23 mouse cellular contexts compared by ENCODE assay signal in the genomic region with DNA sequence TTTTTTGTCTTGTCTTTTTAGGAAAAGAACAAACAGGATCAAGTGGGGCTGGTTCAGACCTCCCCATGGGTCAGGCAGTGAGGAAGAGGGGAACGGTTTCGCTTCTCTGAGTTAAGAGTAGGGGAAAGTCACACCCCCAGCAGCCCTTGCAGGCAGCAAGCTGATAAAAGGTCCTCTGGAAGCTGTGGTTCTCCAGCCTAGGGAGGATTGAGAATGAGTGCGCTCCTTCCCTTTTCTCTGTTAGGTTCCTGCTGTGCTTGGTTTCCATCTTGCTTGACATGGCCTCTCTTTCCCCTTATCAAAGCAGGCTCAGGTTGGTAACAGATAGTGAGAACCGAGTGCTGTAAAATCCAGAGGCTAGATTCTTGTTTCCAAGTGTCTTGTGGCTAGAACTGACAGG.
A peak's percentile ranks its signal among the peaks of the same experiment; 100 is the strongest.
DNase-seq lines count a peak whose midpoint lies in the region; ATAC-seq and TF ChIP-seq lines count a peak whose summit lies in the region.
"Had no signal": no experiment of that assay in that cellular context is flagged by ENCODE, and none has a peak within 500 bp of the region (broad histone marks: within the 10 kb centered on the region; RNA-seq: fewer than 3 reads in every experiment).

No protein-coding gene starts in this region.

- DNase-seq in ES-CJ7 (ENCODE audit: low read depth, low spot score): peak; percentile 12
- DNase-seq in c-Kit-positive CD71-negative TER-119-negative erythroid progenitor cells, embryonic 14.5 days (ENCODE audit: low read depth): peak; percentile 22
- DNase-seq in cerebellum, postnatal 14 days: no peak
- DNase-seq in spleen, postnatal 10 days (ENCODE audit: low spot score in 2 of 2): no peak
- no peak for DNase-seq in layer of hippocampus, adult 2 months (ENCODE audit: low spot score in 2 of 2)
- no peak for DNase-seq in gastrocnemius, postnatal 14 days
- DNase-seq: adrenal gland, postnatal 14 days; cerebellum, postnatal 10 days; heart, adult 2 months; layer of hippocampus, postnatal 36 days; lung, adult 2 months; lung, postnatal 36 days; spleen, adult 18-20 months; thymus, adult 2 months had no signal

- no peaks in the 10 kb centered on the region for H3K9me3 ChIP-seq in liver, embryonic 12.5 days (replicated peaks)
- H3K9me3 ChIP-seq: embryonic facial prominence, embryonic 10.5 days; forebrain, embryonic 15.5 days; hindbrain, embryonic 12.5 days; limb, embryonic 10.5 days; midbrain, embryonic 13.5 days; stomach, embryonic 15.5 days had no signal

- no peak overlapping the region for H3K4me3 ChIP-seq in liver, embryonic 12.5 days
- no peak overlapping the region for H3K4me3 ChIP-seq in layer of hippocampus, adult 2 months
- H3K4me3 ChIP-seq: embryonic facial prominence, embryonic 10.5 days; forebrain, embryonic 15.5 days; heart, adult 2 months; hindbrain, embryonic 12.5 days; limb, embryonic 10.5 days; midbrain, embryonic 13.5 days; stomach, embryonic 15.5 days had no signal

- H3K4me1 ChIP-seq in liver, embryonic 12.5 days: peaks cover 21% of the 10 kb centered on the region
- H3K4me1 ChIP-seq: embryonic facial prominence, embryonic 10.5 days; forebrain, embryonic 15.5 days; hindbrain, embryonic 12.5 days; midbrain, embryonic 13.5 days; stomach, embryonic 15.5 days had no signal

- no peaks in the 10 kb centered on the region for H3K27me3 ChIP-seq in liver, embryonic 12.5 days (replicated peaks)
- H3K27me3 ChIP-seq: forebrain, embryonic 15.5 days; hindbrain, embryonic 12.5 days; midbrain, embryonic 13.5 days; stomach, embryonic 15.5 days had no signal

- H3K4me2 ChIP-seq in liver, embryonic 12.5 days: peak overlapping the region; percentile 46
- H3K4me2 ChIP-seq: forebrain, embryonic 15.5 days; hindbrain, embryonic 12.5 days; midbrain, embryonic 13.5 days; stomach, embryonic 15.5 days had no signal

- WGBS in liver, embryonic 12.5 days (ENCODE audit: insufficient replicate concordance): 9% methylated on average over 4 of the region's 4 CpGs

- no peaks in the 10 kb centered on the region for H3K36me3 ChIP-seq in liver, embryonic 12.5 days
- H3K36me3 ChIP-seq: embryonic facial prominence, embryonic 10.5 days; forebrain, embryonic 15.5 days; hindbrain, embryonic 12.5 days; limb, embryonic 10.5 days; midbrain, embryonic 13.5 days; stomach, embryonic 15.5 days had no signal

- peak; percentile 76 for ATAC-seq in liver, embryonic 12.5 days
- ATAC-seq in megakaryocyte progenitor cell, adult 5-6 weeks (replicated peaks; ENCODE audit: poor library complexity): peak; percentile 97
- ATAC-seq: activated CD4-positive, CD25-positive, alpha-beta regulatory T cell, adult 4 months; forebrain, embryonic 15.5 days; midbrain, embryonic 13.5 days had no signal

- no peak overlapping the region for H3K9ac ChIP-seq in liver, embryonic 12.5 days
- H3K9ac ChIP-seq: forebrain, embryonic 15.5 days; hindbrain, embryonic 12.5 days; midbrain, embryonic 13.5 days; stomach, embryonic 15.5 days had no signal

- TF ChIP-seq CTCF in layer of hippocampus, adult 2 months (conservative IDR thresholded peaks at IDR 0.05): no peak

- peak overlapping the region; percentile 26; the same call in 1 of the 2 replicates for H3K27ac ChIP-seq in liver, embryonic 12.5 days
- H3K27ac ChIP-seq in layer of hippocampus, adult 2 months: no peak overlapping the region
- H3K27ac ChIP-seq: embryonic facial prominence, embryonic 10.5 days; forebrain, embryonic 15.5 days; heart, adult 2 months; hindbrain, embryonic 12.5 days; limb, embryonic 10.5 days; midbrain, embryonic 13.5 days; stomach, embryonic 15.5 days had no signal

- intact Hi-C loops in gastrocnemius, postnatal 14 days (cut with DNase I; ENCODE audit: low total_unique reads): no loop called here

Comparison
In these comparisons a context has a peak if more than half of its experiments do, and no peak if none do; other contexts are left out.
1. DNase-seq: peak in ES-CJ7 (single experiment) and c-Kit-positive CD71-negative TER-119-negative erythroid progenitor cells, embryonic 14.5 days (single experiment); none in cerebellum, postnatal 14 days (0 of 2), spleen, postnatal 10 days (0 of 2), layer of hippocampus, adult 2 months (0 of 2) and gastrocnemius, postnatal 14 days (single experiment).